Mouse (Mus musculus): ENCODE measurements around the gene Prkn. TPM values are rescaled to one million over a fixed set of nuclear protein-coding genes. Genes with fewer than 3 reads are reported as not detected.

Gene Prkn
- polyA plus RNA-seq, 1 experiment from 2014 or later, result 1.5 TPM

- Histone ChIP-seq H3K9me3 (no peaks in the 10 kb centered on the region), H3K27me3 (no peaks in the 10 kb centered on the region), H3K4me3 (replicated peaks) (no peak overlapping the region), H3K27ac (no peak overlapping the region), H3K4me2 (no peak overlapping the region), H3K9ac (no peak overlapping the region), H3K36me3 (replicated peaks) (no peaks in the 10 kb centered on the region), H3K4me1 (no peaks in the 10 kb centered on the region)
- no peak for ATAC-seq (ENCODE audit: low FRiP score)
- 53% methylated on average over 3 of the region's 3 CpGs for WGBS
Measured at GRCm38 (mm10) chr17:12062861-12063260, 1222.7 kb downstream of the Prkn start.

GRCm38 (mm10) chr17:12063533-12063932, 1223.3 kb downstream of the Prkn start:
- Histone ChIP-seq H3K4me2 (no peak overlapping the region), H3K4me3 (replicated peaks) (no peak overlapping the region), H3K36me3 (replicated peaks) (no peaks in the 10 kb centered on the region), H3K27me3 (no peaks in the 10 kb centered on the region), H3K27ac (no peak overlapping the region), H3K9me3 (no peaks in the 10 kb centered on the region), H3K9ac (no peak overlapping the region), H3K4me1 (no peaks in the 10 kb centered on the region)
- ATAC-seq (ENCODE audit: low FRiP score), result no peak
- 96% methylated on average over 7 of the region's 7 CpGs for WGBS

GRCm38 (mm10) chr17:12066054-12066453, 1225.9 kb downstream of the Prkn start:
- Histone ChIP-seq H3K27ac (no peak overlapping the region), H3K36me3 (replicated peaks) (no peaks in the 10 kb centered on the region), H3K4me1 (no peaks in the 10 kb centered on the region), H3K27me3 (no peaks in the 10 kb centered on the region), H3K4me3 (replicated peaks) (no peak overlapping the region), H3K9me3 (no peaks in the 10 kb centered on the region; the same call in 1 of the 2 replicates), H3K4me2 (no peak overlapping the region), H3K9ac (no peak overlapping the region)
- 86% methylated on average over 10 of the region's 10 CpGs for WGBS
- no peak for ATAC-seq (ENCODE audit: low FRiP score)

GRCm38 (mm10) chr17:12076816-12077215, 1236.6 kb downstream of the Prkn start:
- Histone ChIP-seq H3K27me3 (no peaks in the 10 kb centered on the region), H3K9me3 (no peaks in the 10 kb centered on the region), H3K36me3 (replicated peaks) (no peaks in the 10 kb centered on the region), H3K27ac (no peak overlapping the region), H3K4me2 (no peak overlapping the region), H3K9ac (no peak overlapping the region), H3K4me3 (replicated peaks) (no peak overlapping the region), H3K4me1 (no peaks in the 10 kb centered on the region; the same call in 1 of the 2 replicates)
- WGBS, result 30% methylated on average over 2 of the region's 2 CpGs
- ATAC-seq (ENCODE audit: low FRiP score), result no peak

GRCm38 (mm10) chr17:12080656-12081495, 1240.7 kb downstream of the Prkn start:
- Histone ChIP-seq H3K4me3 (replicated peaks) (no peak overlapping the region), H3K27me3 (no peaks in the 10 kb centered on the region), H3K9me3 (no peaks in the 10 kb centered on the region), H3K9ac (no peak overlapping the region), H3K4me1 (no peaks in the 10 kb centered on the region; the same call in 1 of the 2 replicates), H3K36me3 (replicated peaks) (no peaks in the 10 kb centered on the region), H3K27ac (no peak overlapping the region), H3K4me2 (no peak overlapping the region)
- WGBS, result 50% methylated on average over 20 of the region's 20 CpGs
- no peak for ATAC-seq (ENCODE audit: low FRiP score)

- Histone ChIP-seq H3K27me3 (no peaks in the 10 kb centered on the region), H3K36me3 (replicated peaks) (no peaks in the 10 kb centered on the region), H3K27ac (no peak overlapping the region), H3K4me1 (no peaks in the 10 kb centered on the region), H3K9ac (no peak overlapping the region), H3K4me2 (no peak overlapping the region), H3K9me3 (no peaks in the 10 kb centered on the region), H3K4me3 (replicated peaks) (no peak overlapping the region)
- ATAC-seq (ENCODE audit: low FRiP score), result no peak
- 92% methylated on average over 5 of the region's 5 CpGs for WGBS
Measured at GRCm38 (mm10) chr17:12082201-12082600, 1242.0 kb downstream of the Prkn start.

- WGBS, result 63% methylated on average over 5 of the region's 5 CpGs
- no peak for ATAC-seq (ENCODE audit: low FRiP score)
- Histone ChIP-seq H3K27ac (no peak overlapping the region), H3K36me3 (replicated peaks) (no peaks in the 10 kb centered on the region), H3K4me3 (replicated peaks) (no peak overlapping the region), H3K4me2 (no peak overlapping the region), H3K27me3 (no peaks in the 10 kb centered on the region), H3K9ac (no peak overlapping the region), H3K9me3 (no peaks in the 10 kb centered on the region), H3K4me1 (peaks cover 8% of the 10 kb centered on the region; the same call in 1 of the 2 replicates)
Measured at GRCm38 (mm10) chr17:12090261-12090927, 1250.2 kb downstream of the Prkn start.

- Histone ChIP-seq H3K4me1 (peaks cover 8% of the 10 kb centered on the region; the same call in 1 of the 2 replicates), H3K9me3 (no peaks in the 10 kb centered on the region), H3K4me2 (no peak overlapping the region), H3K36me3 (replicated peaks) (no peaks in the 10 kb centered on the region), H3K27ac (no peak overlapping the region), H3K27me3 (no peaks in the 10 kb centered on the region), H3K4me3 (replicated peaks) (no peak overlapping the region), H3K9ac (no peak overlapping the region)
- no peak for ATAC-seq (ENCODE audit: low FRiP score)
- WGBS, result 76% methylated on average over 6 of the region's 6 CpGs
Measured at GRCm38 (mm10) chr17:12092901-12093564, 1252.8 kb downstream of the Prkn start.

- H3K27me3 ChIP-seq, result no peaks in the 10 kb centered on the region
- no peaks in the 10 kb centered on the region for H3K36me3 ChIP-seq (replicated peaks)
- ATAC-seq (ENCODE audit: low FRiP score), result no peak
- no peaks in the 10 kb centered on the region for H3K9me3 ChIP-seq
- H3K4me1 ChIP-seq, result peaks cover 8% of the 10 kb centered on the region; the same call in 1 of the 2 replicates
- no peak overlapping the region for H3K4me2 ChIP-seq
- H3K9ac ChIP-seq, result no peak overlapping the region
- 97% methylated on average over 1 of the region's 1 CpGs for WGBS
- H3K4me3 ChIP-seq (replicated peaks), result no peak overlapping the region
- H3K27ac ChIP-seq, result no peak overlapping the region
Measured at GRCm38 (mm10) chr17:12094016-12094415, 1253.8 kb downstream of the Prkn start.

GRCm38 (mm10) chr17:12094827-12095590, 1254.8 kb downstream of the Prkn start:
- Histone ChIP-seq H3K27ac (no peak overlapping the region), H3K9me3 (no peaks in the 10 kb centered on the region), H3K4me2 (no peak overlapping the region), H3K9ac (no peak overlapping the region), H3K4me3 (replicated peaks) (no peak overlapping the region), H3K36me3 (replicated peaks) (no peaks in the 10 kb centered on the region), H3K27me3 (no peaks in the 10 kb centered on the region), H3K4me1 (peaks cover 6% of the 10 kb centered on the region; the same call in 1 of the 2 replicates)
- WGBS, result 86% methylated on average over 9 of the region's 9 CpGs
- ATAC-seq (ENCODE audit: low FRiP score), result no peak

GRCm38 (mm10) chr17:12099415-12099814, 1259.2 kb downstream of the Prkn start:
- Histone ChIP-seq H3K4me2 (no peak overlapping the region), H3K36me3 (replicated peaks) (no peaks in the 10 kb centered on the region), H3K4me3 (replicated peaks) (no peak overlapping the region), H3K27ac (no peak overlapping the region), H3K27me3 (no peaks in the 10 kb centered on the region), H3K9ac (no peak overlapping the region), H3K4me1 (no peaks in the 10 kb centered on the region), H3K9me3 (no peaks in the 10 kb centered on the region)
- ATAC-seq (ENCODE audit: low FRiP score), result no peak

- no peak overlapping the region for H3K4me3 ChIP-seq (replicated peaks)
- 97% methylated on average over 10 of the region's 10 CpGs for WGBS
Measured at GRCm38 (mm10) chr17:12102326-12102725, 1262.1 kb downstream of the Prkn start.

More at GRCm38 (mm10) chr17:12102326-12102725, 1262.1 kb downstream of the Prkn start:
- ATAC-seq (ENCODE audit: low FRiP score), result no peak
- no peaks in the 10 kb centered on the region for H3K36me3 ChIP-seq (replicated peaks)
- H3K9ac ChIP-seq, result no peak overlapping the region
- no peaks in the 10 kb centered on the region for H3K9me3 ChIP-seq
- no peaks in the 10 kb centered on the region for H3K27me3 ChIP-seq
- H3K27ac ChIP-seq, result no peak overlapping the region
- H3K4me2 ChIP-seq, result no peak overlapping the region
- H3K4me1 ChIP-seq, result no peaks in the 10 kb centered on the region
